Mouse (Mus musculus) midbrain, embryonic 12.5 days (tissue): Measurements from ENCODE around the gene Pole3. TPM values are rescaled to one million over a fixed set of nuclear protein-coding genes. Genes with fewer than 3 reads are reported as not detected.
"Not testable (repeated sequence)": the region's sequence is repeated elsewhere in the genome, so short reads cannot be mapped to it uniquely, and the experiment has no call there.

Source experiments
- ATAC-seq: fragments of 200-750 bp; cut with Nextera tagmentation; 2 replicates; pipeline ENCODE4 v1.8.0; 2017; ENCODE audit warnings: low read depth, moderate TSS enrichment, moderate library complexity; ENCODE audit not compliant: low FRiP score
- H3K27ac ChIP-seq: fragments of 300-500 bp; sonication (generic); replicated peaks from 2 replicates; pipeline ENCODE4 v1.5.1; 2016; ENCODE audit warnings: mild to moderate bottlenecking
- H3K27me3 ChIP-seq: fragments of 300-500 bp; sonication (generic); 2 replicates; pipeline ENCODE4 v1.6.1; 2016; ENCODE audit warnings: mild to moderate bottlenecking
- H3K36me3 ChIP-seq: fragments of 300-500 bp; sonication (generic); 2 replicates; pipeline ENCODE4 v1.6.1; 2016
- H3K4me1 ChIP-seq: fragments of 300-500 bp; sonication (generic); 2 replicates; pipeline ENCODE4 v1.6.1; 2016
- H3K4me2 ChIP-seq: fragments of 300-500 bp; sonication (generic); replicated peaks from 2 replicates; pipeline ENCODE4 v1.6.1; 2016; ENCODE audit warnings: mild to moderate bottlenecking, moderate library complexity
- H3K4me3 ChIP-seq: fragments of 300-500 bp; sonication (generic); 2 replicates; pipeline ENCODE4 v1.5.1; 2016; ENCODE audit warnings: mild to moderate bottlenecking
- H3K9ac ChIP-seq: fragments of 300-500 bp; sonication (generic); replicated peaks from 2 replicates; pipeline ENCODE4 v1.6.1; 2016; ENCODE audit warnings: mild to moderate bottlenecking, moderate library complexity
- H3K9me3 ChIP-seq: fragments of 300-500 bp; sonication (generic); 2 replicates; pipeline ENCODE4 v1.6.1; 2016; ENCODE audit warnings: mild to moderate bottlenecking
- WGBS: fragments of 180-500 bp; shearing (Covaris S2); methylation state at CpG from one replicate; pipeline ENCODE4 v1.1.7; 2016; 5-methylcytosine and 5-hydroxymethylcytosine counted together
- polyA plus RNA-seq: library from polyadenylated mRNA; unstranded; fragments of >200 nt; fragmentation: Nextera tagmentation; extraction: Ambion mirVana; gene quantifications from 2 replicates; pipeline ENCODE4 v1.2.1, GENCODE M21; 2016

The Pole3 gene
- polyA plus RNA-seq, 1 experiment from 2014 or later = 110 TPM

- Histone ChIP-seq H3K4me2 (no peak overlapping the region), H3K4me3 (no peak overlapping the region), H3K36me3 (no peaks in the 10 kb centered on the region), H3K9ac (no peak overlapping the region), H3K9me3 (no peaks in the 10 kb centered on the region), H3K4me1 (peaks cover 4% of the 10 kb centered on the region), H3K27me3 (peaks cover 19% of the 10 kb centered on the region), H3K27ac (no peak overlapping the region)
- 83% methylated on average over 3 of the region's 3 CpGs for WGBS
- ATAC-seq = no peak
These were observed 39.9 kb downstream of the Pole3 start for GRCm38 (mm10) chr4:62484928-62485327.

GRCm38 (mm10) chr4:62480709-62481605 is 43.9 kb downstream of the Pole3 start:
- no peak overlapping the region for H3K27ac ChIP-seq
- no peak; the same call in 1 of the 2 replicates for ATAC-seq

GRCm38 (mm10) chr4:62479937-62480708 is 44.7 kb downstream of the Pole3 start, which contains the start of gene Bspry:
Bspry (plus strand) TSS chr4:62480053.
- H3K4me2 ChIP-seq = peak within 1 kb of the TSS; percentile 73
- H3K27me3 ChIP-seq = peaks cover 40% of the 10 kb centered on the region
- peak within 1 kb of the TSS; percentile 43 for H3K4me3 ChIP-seq
- no peaks in the 10 kb centered on the region for H3K36me3 ChIP-seq
- H3K9me3 ChIP-seq = no peaks in the 10 kb centered on the region
- 3% methylated on average over 57 of the region's 71 CpGs for WGBS
- peaks cover 7% of the 10 kb centered on the region for H3K4me1 ChIP-seq
- peak; percentile 72 for ATAC-seq
- H3K9ac ChIP-seq = no peak within 1 kb of the TSS
- no peak within 1 kb of the TSS for H3K27ac ChIP-seq

More at GRCm38 (mm10) chr4:62480709-62481605, 43.9 kb downstream of the Pole3 start:
- Histone ChIP-seq H3K36me3 (no peaks in the 10 kb centered on the region), H3K4me2 (no peak overlapping the region), H3K9ac (no peak overlapping the region), H3K9me3 (no peaks in the 10 kb centered on the region), H3K4me3 (no peak overlapping the region), H3K27me3 (peaks cover 40% of the 10 kb centered on the region), H3K4me1 (peaks cover 7% of the 10 kb centered on the region)
- 51% methylated on average over 10 of the region's 10 CpGs for WGBS

- Histone ChIP-seq H3K4me2 (peak overlapping the region; percentile 73), H3K4me3 (peak overlapping the region; percentile 43), H3K27me3 (peaks cover 40% of the 10 kb centered on the region)
- ATAC-seq, H3K9ac ChIP-seq, H3K9me3 ChIP-seq, H3K36me3 ChIP-seq, H3K27ac ChIP-seq, H3K4me1 ChIP-seq: not testable (repeated sequence)
- WGBS = 12% methylated on average over 11 of the region's 11 CpGs
These were observed 45.3 kb downstream of the Pole3 start for GRCm38 (mm10) chr4:62479593-62479936.

- peaks cover 40% of the 10 kb centered on the region for H3K27me3 ChIP-seq
- H3K4me2 ChIP-seq = no peak overlapping the region
- WGBS = 88% methylated on average over 6 of the region's 6 CpGs
- no peak for ATAC-seq
- H3K36me3 ChIP-seq = no peaks in the 10 kb centered on the region
- H3K9me3 ChIP-seq = no peaks in the 10 kb centered on the region
- no peak overlapping the region for H3K4me3 ChIP-seq
- H3K27ac ChIP-seq = no peak overlapping the region
- peaks cover 7% of the 10 kb centered on the region for H3K4me1 ChIP-seq
- no peak overlapping the region for H3K9ac ChIP-seq
These were observed 47.2 kb downstream of the Pole3 start for GRCm38 (mm10) chr4:62477542-62478244.

GRCm38 (mm10) chr4:62475793-62476192 is 49.1 kb downstream of the Pole3 start:
- no peak overlapping the region for H3K4me3 ChIP-seq
- no peak overlapping the region for H3K4me2 ChIP-seq
- peaks cover 7% of the 10 kb centered on the region for H3K4me1 ChIP-seq
- peaks cover 32% of the 10 kb centered on the region for H3K27me3 ChIP-seq
- H3K9me3 ChIP-seq = no peaks in the 10 kb centered on the region
- H3K9ac ChIP-seq = no peak overlapping the region
- 90% methylated on average over 6 of the region's 6 CpGs for WGBS
- H3K27ac ChIP-seq = no peak overlapping the region
- ATAC-seq = no peak
- no peaks in the 10 kb centered on the region for H3K36me3 ChIP-seq

- Histone ChIP-seq H3K27ac (no peak overlapping the region), H3K4me1 (peaks cover 5% of the 10 kb centered on the region), H3K36me3 (no peaks in the 10 kb centered on the region), H3K9me3 (no peaks in the 10 kb centered on the region), H3K4me3 (no peak overlapping the region), H3K9ac (no peak overlapping the region), H3K4me2 (no peak overlapping the region), H3K27me3 (peaks cover 25% of the 10 kb centered on the region)
- WGBS = 89% methylated on average over 2 of the region's 2 CpGs
- no peak for ATAC-seq
These were observed 49.7 kb downstream of the Pole3 start for GRCm38 (mm10) chr4:62475131-62475530.

Other genes with a start within 250 kb of the Pole3 start
- gene Fkbp15, start 164.5 kb downstream of the Pole3 start, polyA plus RNA-seq = 24.5 and 27.5 TPM in 2 replicates
- 48.1 and 48.6 TPM in 2 replicates for gene Slc31a1, start 164.3 kb downstream of the Pole3 start, polyA plus RNA-seq
- 146 and 157 TPM in 2 replicates for gene Cdc26, start 116.4 kb downstream of the Pole3 start, polyA plus RNA-seq
- gene Prpf4, start 116.3 kb downstream of the Pole3 start, polyA plus RNA-seq = 25.3 and 26.4 TPM in 2 replicates
- 0.13 and 0.41 TPM in 2 replicates for gene Rnf183, start 89.8 kb downstream of the Pole3 start, polyA plus RNA-seq
- 8.8 and 9.4 TPM in 2 replicates for gene Wdr31, start 54.2 kb downstream of the Pole3 start, polyA plus RNA-seq
- gene Bspry, start 45.0 kb downstream of the Pole3 start, polyA plus RNA-seq = 0.82 and 0.88 TPM in 2 replicates
- gene Hdhd3, start 21.6 kb downstream of the Pole3 start, polyA plus RNA-seq = 12.0 and 12.8 TPM in 2 replicates
- gene Alad, start 5.2 kb downstream of the Pole3 start, polyA plus RNA-seq = 67.3 and 68.4 TPM in 2 replicates
- gene 4933430I17Rik, start 301 bp upstream of the Pole3 start, polyA plus RNA-seq = 1.4 and 1.5 TPM in 2 replicates
- 58.5 and 60.2 TPM in 2 replicates for gene Rgs3, start 34.8 kb upstream of the Pole3 start, polyA plus RNA-seq